Mouse (Mus musculus) ES-E14 (cell line): ENCODE results near the gene Rln3.

Source experiments
- CHD2 ChIP-seq: IDR thresholded peaks from 2 replicates; pipeline ENCODE4 v1.6.1; 2014; ENCODE audit warnings: mild to moderate bottlenecking, low read depth, low read length, inconsistent platforms
- HCFC1 ChIP-seq: IDR thresholded peaks from 2 replicates; pipeline ENCODE4 v1.6.1; 2012; ENCODE audit warnings: low read length, inconsistent platforms, borderline replicate concordance; ENCODE audit not compliant: insufficient read depth
- MAFK ChIP-seq: IDR thresholded peaks from 2 replicates; pipeline ENCODE4 v1.6.1; 2014; ENCODE audit warnings: mild to moderate bottlenecking, low read depth, low read length, inconsistent platforms; ENCODE audit not compliant: insufficient read depth
- ZNF384 ChIP-seq: IDR thresholded peaks from 2 replicates; pipeline ENCODE4 v1.6.1; 2012; ENCODE audit warnings: low read depth, low read length, inconsistent platforms

DNA sequence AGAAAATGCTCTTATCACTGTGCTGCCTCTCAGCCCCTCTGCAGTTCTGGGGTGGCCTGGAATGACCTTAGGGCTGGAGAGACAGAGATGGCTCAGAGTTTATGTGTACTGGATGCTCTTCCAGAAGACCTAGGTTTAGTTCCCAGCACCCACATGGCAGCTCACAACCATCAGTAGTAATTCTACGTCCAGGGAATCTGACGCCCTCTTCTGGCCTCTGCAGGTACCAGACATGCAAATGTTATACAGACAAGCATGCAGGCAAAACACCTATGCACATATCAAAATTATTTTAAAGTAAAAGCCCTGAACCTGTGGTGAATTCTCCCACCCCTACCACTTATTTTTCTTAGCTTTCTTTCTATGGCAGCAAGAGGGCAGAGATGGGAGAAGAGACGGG lies 1.7 kb upstream of the Rln3 start:
- TF ChIP-seq CHD2 (no peak), ZNF384 (no peak), MAFK (no peak), HCFC1 (no peak)
